Mouse (Mus musculus): Measurements from ENCODE around the gene Zfp746.

GRCm38 (mm10) chr6:48083733-48084191 lies 2.6 kb downstream of the Zfp746 start:
- TF ChIP-seq EP300 (IDR thresholded peaks at IDR 0.05; ENCODE audit: insufficient read depth, low read depth, low read length) (no peak), CTCF (IDR thresholded peaks at IDR 0.05; ENCODE audit: low read depth, low read length) (no peak), POLR2A (IDR thresholded peaks at IDR 0.05; ENCODE audit: insufficient read depth, low read length) (no peak)

All from ES-Bruce4 (cell line).